Mouse (Mus musculus) layer of hippocampus, adult 18-20 months (tissue): ENCODE results near the gene Klk14. TPM values are rescaled to one million over a fixed set of nuclear protein-coding genes. Genes with fewer than 3 reads are reported as not detected.
"Not testable (repeated sequence)": the region's sequence is repeated elsewhere in the genome, so short reads cannot be mapped to it uniquely, and the experiment has no call there.

Source experiments
- DNase-seq, 2 experiments: peaks; one replicate each; pipeline ENCODE4 v3.0.0; 2022; ENCODE audit warnings: low spot score in 2 of 2
- long read RNA-seq: library from polyadenylated mRNA; stranded (forward); transcript quantifications from one replicate; pipeline ENCODE4 v2.0.0, GENCODE M21; 2021
- total RNA-seq, 2 experiments: library from RNA; stranded (reverse); gene quantifications; 2 replicates each; pipeline ENCODE4 v1.2.3; 2021

The Klk14 gene
- total RNA-seq = not detected
- long read RNA-seq = 0 reads

DNA sequence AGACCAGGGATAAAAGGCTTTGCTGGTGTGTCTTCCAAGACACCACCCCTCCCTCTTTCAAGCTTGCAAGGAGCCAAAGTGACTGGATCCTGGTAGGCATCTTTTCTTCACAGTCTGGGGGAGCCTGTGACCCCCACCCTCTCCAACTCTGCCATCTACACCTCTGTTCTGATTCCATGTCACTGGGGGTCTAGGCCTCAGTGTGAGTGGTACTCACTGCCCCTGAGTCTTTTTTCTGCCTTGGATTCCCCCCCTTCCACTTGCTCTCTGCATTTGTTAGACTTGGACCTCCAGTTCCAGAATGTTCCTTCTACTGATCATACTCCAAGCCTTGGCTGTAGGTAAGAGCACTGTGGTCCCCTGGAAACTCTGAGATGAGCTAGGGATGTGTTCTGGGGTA is at the start of gene Klk14:
TSS of gene Klk14 (plus strand) at position 301 of the 400 bp plus-strand sequence.
- DNase-seq = no peak

DNA sequence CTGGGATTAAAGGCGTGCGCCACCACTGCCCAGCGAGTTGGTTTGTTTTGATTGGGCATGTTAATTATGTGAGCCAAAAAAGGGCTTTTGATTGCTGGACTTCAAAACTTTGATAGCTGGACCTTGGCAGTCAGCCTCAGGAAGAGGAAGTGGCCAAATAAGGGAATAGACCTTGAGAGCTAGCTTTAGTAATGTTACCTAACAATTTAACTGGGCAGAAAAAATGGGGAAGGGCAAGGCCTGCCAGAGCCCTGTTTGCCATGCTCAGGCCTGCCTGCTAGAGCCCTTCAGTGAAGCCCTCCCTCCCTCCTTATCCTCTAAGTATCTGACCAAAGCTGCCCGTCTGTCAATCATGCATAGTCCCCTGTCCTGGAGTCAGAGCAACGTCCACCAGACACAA is 47.6 kb upstream of the Klk14 start:
- no peak for DNase-seq

GRCm38 (mm10) chr7:43643046-43643652 is 47.1 kb upstream of the Klk14 start:
- DNase-seq = no peak

DNA sequence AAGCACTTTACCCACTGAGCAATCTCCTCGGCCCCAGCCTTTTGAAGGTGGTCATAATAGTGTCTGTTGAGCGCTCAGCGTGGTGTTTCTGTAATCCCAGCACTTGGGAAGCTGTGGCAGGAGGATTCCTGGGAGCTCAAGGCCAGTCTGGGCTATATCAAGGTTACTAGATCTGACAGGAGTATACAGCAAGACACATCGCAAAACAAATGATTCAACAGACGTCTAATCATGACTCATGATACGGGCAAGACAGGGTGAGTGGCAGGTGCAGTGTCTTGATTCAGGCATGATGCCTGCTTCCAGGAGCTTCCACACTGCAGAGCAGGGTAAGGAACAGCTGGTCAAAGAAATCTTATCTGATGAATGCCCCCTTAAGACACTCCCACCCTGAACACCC is 37.5 kb upstream of the Klk14 start:
- DNase-seq = no peak

GRCm38 (mm10) chr7:43654519-43654918 is 35.7 kb upstream of the Klk14 start:
- DNase-seq = no peak

- no peak for DNase-seq
These were observed 34.0 kb upstream of the Klk14 start for GRCm38 (mm10) chr7:43656232-43656631.

- DNase-seq = no peak
These were observed 30.2 kb upstream of the Klk14 start, which contains the start of gene Siglece for GRCm38 (mm10) chr7:43660002-43660401. TSS of gene Siglece (minus strand) at chr7:43660161.

GRCm38 (mm10) chr7:43662804-43663203 is 27.4 kb upstream of the Klk14 start:
- DNase-seq = no peak

GRCm38 (mm10) chr7:43667221-43667620 is 23.0 kb upstream of the Klk14 start:
- not testable (repeated sequence) for DNase-seq

GRCm38 (mm10) chr7:43668582-43668981 is 21.6 kb upstream of the Klk14 start:
- DNase-seq = no peak

- DNase-seq = no peak
These were observed 19.0 kb upstream of the Klk14 start for GRCm38 (mm10) chr7:43671064-43671808.

DNA sequence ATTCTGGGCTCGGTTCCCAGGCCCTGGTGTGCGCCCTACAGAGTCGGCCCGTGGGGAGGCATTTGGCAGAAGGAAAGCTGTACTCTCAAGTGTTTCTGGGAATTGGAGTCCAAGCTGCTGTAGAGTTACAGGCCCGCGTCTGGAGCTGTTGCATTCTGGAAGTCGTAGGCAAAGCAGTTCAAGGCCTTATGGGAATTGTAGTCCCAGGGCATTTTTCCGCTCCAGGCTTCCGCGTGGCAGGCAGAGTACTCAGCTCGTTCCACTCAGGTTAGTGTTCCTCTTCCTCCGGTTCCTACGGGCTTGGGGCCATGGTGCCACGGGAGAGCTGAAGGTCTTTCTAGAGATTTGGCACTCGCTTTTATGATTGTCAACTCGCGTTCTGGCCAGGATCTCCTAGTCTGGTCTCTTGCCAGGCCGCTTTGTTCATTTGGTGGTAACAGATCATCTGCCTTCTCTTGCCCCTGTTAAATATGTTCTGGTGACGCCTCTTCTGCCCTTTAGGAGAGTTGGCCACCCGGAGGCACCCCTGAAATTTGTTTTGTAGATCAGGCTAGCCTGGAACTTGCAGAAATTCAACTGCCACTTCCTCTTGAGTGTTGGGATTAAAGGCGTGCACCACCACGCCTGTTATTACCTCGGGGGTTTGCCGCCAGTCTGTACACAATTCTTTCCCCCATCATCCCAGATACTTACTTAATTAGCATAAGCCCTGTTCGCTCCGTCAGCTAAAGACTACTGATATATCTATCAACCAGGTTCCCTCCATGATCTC is 18.2 kb upstream of the Klk14 start, which contains the start of gene Ctu1:
TSS of gene Ctu1 (plus strand) at position 208 of the 772 bp plus-strand sequence.
- DNase-seq = peak; percentile 87 to 97

- no peak for DNase-seq
These were observed 17.5 kb upstream of the Klk14 start for GRCm38 (mm10) chr7:43672581-43673260.

GRCm38 (mm10) chr7:43675091-43675490 is 15.1 kb upstream of the Klk14 start:
- no peak for DNase-seq

DNA sequence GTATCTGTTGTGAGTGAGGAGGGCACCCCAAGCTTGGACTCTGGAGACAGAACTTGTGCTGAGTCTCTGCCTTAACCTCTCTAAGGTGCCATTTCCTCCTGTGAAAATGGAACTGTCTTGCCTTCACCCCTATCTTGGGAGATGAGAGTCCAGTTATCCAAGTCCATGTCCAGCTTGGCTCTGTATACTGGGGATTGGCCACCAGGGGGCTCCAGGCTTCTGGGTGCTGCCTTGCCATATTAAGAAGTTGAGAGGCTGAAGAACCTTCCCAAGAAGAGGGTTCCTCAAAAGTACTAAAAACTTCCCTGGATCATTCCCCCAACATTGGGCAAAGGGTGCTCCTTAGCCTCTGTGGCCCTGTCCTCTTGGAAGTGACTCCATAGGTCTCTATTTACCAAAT is 11.7 kb upstream of the Klk14 start:
- DNase-seq = peak in 1 of 2 experiments; percentile 56

- DNase-seq = peak; percentile 42 to 80
These were observed 9.3 kb upstream of the Klk14 start for GRCm38 (mm10) chr7:43680960-43681359.

GRCm38 (mm10) chr7:43682511-43682910 is 7.7 kb upstream of the Klk14 start:
- DNase-seq = not testable (repeated sequence)

GRCm38 (mm10) chr7:43685088-43685487 is 5.1 kb upstream of the Klk14 start:
- DNase-seq = no peak

GRCm38 (mm10) chr7:43710031-43710430 is 19.8 kb downstream of the Klk14 start:
- no peak for DNase-seq

DNA sequence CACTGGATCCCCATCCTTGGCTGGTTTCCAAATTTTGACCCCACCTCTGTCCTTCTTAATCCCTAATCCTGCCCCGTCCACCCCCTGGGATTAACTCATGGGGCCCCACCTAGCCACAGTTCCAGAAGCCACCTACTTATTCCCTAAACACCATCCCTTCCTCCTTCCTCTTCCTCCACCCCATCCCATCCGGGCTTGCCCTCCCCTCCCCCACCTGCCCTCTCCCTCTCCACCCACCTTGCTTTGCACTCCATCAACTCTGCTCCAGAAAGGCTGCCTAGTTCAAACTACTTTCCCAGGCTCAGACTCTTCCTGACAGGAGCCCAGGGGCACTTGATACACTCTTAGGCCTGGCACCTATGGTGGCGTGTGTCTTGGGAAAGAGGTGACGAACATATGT is 22.0 kb downstream of the Klk14 start, which contains the start of gene Klk13:
TSS of gene Klk13 (plus strand) at position 301 of the 400 bp plus-strand sequence.
- DNase-seq = no peak

- no peak for DNase-seq
These were observed 22.7 kb downstream of the Klk14 start for GRCm38 (mm10) chr7:43712917-43713316.
